Mouse (Mus musculus) midbrain, postnatal 0 days (tissue): ENCODE measurements around the gene Ppara. TPM values are rescaled to one million over a fixed set of nuclear protein-coding genes. Genes with fewer than 3 reads are reported as not detected.

Experiments used
- ATAC-seq: fragments of 200-750 bp; cut with Nextera tagmentation; 2 replicates; pipeline ENCODE4 v1.8.0; 2017; ENCODE audit warnings: moderate number of reproducible peaks, mild to moderate bottlenecking, moderate TSS enrichment, moderate library complexity; ENCODE audit not compliant: low FRiP score
- DNase-seq: peaks from one replicate; pipeline ENCODE4 v3.0.0-alpha.2; 2015; ENCODE audit warnings: low spot score
- H3K27ac ChIP-seq: fragments of 300-500 bp; sonication (generic); 2 replicates; pipeline ENCODE4 v1.5.1; 2014; ENCODE audit warnings: low read depth, mild to moderate bottlenecking, low read length, mixed read lengths
- H3K27me3 ChIP-seq: fragments of 300-500 bp; sonication (generic); 2 replicates; pipeline ENCODE4 v1.6.1; 2014; ENCODE audit warnings: low read length, control low read depth, mixed read lengths; ENCODE audit not compliant: insufficient read depth
- H3K36me3 ChIP-seq: fragments of 300-500 bp; sonication (generic); 2 replicates; pipeline ENCODE4 v1.6.1; 2014; ENCODE audit warnings: low read length, control low read depth, mixed read lengths; ENCODE audit not compliant: insufficient read depth
- H3K4me1 ChIP-seq: fragments of 300-500 bp; sonication (generic); 2 replicates; pipeline ENCODE4 v1.6.1; 2014; ENCODE audit warnings: mild to moderate bottlenecking, control low read depth, antibody characterized with exemption, low read length, mixed read lengths; ENCODE audit not compliant: insufficient read depth
- H3K4me2 ChIP-seq: fragments of 300-500 bp; sonication (generic); 2 replicates; pipeline ENCODE4 v1.6.1; 2014; ENCODE audit warnings: low read depth, mild to moderate bottlenecking, low read length, mixed read lengths; ENCODE audit not compliant: poor library complexity, severe bottlenecking
- H3K4me3 ChIP-seq: fragments of 300-500 bp; sonication (generic); 2 replicates; pipeline ENCODE4 v1.5.1; 2014; ENCODE audit warnings: low read depth, mild to moderate bottlenecking, low read length, moderate library complexity
- H3K9ac ChIP-seq: fragments of 300-500 bp; sonication (generic); replicated peaks from 2 replicates; pipeline ENCODE4 v1.6.1; 2014; ENCODE audit warnings: mild to moderate bottlenecking, low read length, moderate library complexity, mixed read lengths; ENCODE audit not compliant: poor library complexity, severe bottlenecking
- H3K9me3 ChIP-seq: fragments of 300-500 bp; sonication (generic); 2 replicates; pipeline ENCODE4 v1.6.1; 2016; ENCODE audit warnings: low read length, control low read depth
- CTCF ChIP-seq: IDR thresholded peaks from 2 replicates; pipeline ENCODE4 v1.5.1; 2016; ENCODE audit warnings: antibody characterized with exemption, mild to moderate bottlenecking
- WGBS: fragments of 180-500 bp; shearing (Covaris S2); extraction: QIAGEN DNeasy Blood & Tissue Kit; methylation state at CpG from one replicate; pipeline ENCODE4 v1.1.7; 2014; 5-methylcytosine and 5-hydroxymethylcytosine counted together
- polyA plus RNA-seq: library from polyadenylated mRNA; unstranded; fragments of >200 nt; fragmentation: Nextera tagmentation; extraction: Ambion mirVana; gene quantifications from 2 replicates; pipeline ENCODE4 v1.2.1, GENCODE M21; 2015
- total RNA-seq: library from RNA; depleted of rRNA; stranded (reverse); fragments of >200 nt; gene quantifications from 2 replicates; pipeline ENCODE4 v1.2.3, GENCODE M21; 2014

The Ppara gene
- total and polyA plus RNA-seq, 2 experiments from 2014 or later, result 0.86 to 1.6 TPM

GRCm38 (mm10) chr15:85828071-85828470, 93.3 kb downstream of the Ppara start:
- TF ChIP-seq CTCF, result no peak
- H3K9me3 ChIP-seq, result no peaks in the 10 kb centered on the region
- H3K4me1 ChIP-seq, result peaks cover 13% of the 10 kb centered on the region; the same call in 1 of the 2 replicates
- no peaks in the 10 kb centered on the region for H3K36me3 ChIP-seq
- H3K4me2 ChIP-seq, result no peak overlapping the region
- no peaks in the 10 kb centered on the region for H3K27me3 ChIP-seq
- no peak overlapping the region for H3K9ac ChIP-seq
- no peak overlapping the region for H3K4me3 ChIP-seq
- DNase-seq, result no peak
- H3K27ac ChIP-seq, result no peak overlapping the region
- WGBS, result 86% methylated on average over 4 of the region's 4 CpGs
- ATAC-seq, result no peak

GRCm38 (mm10) chr15:85829470-85829869, 94.7 kb downstream of the Ppara start:
- no peak overlapping the region for H3K4me2 ChIP-seq
- WGBS, result 73% methylated on average over 5 of the region's 5 CpGs
- H3K4me1 ChIP-seq, result peaks cover 13% of the 10 kb centered on the region; the same call in 1 of the 2 replicates
- H3K9ac ChIP-seq, result no peak overlapping the region
- no peak overlapping the region for H3K27ac ChIP-seq
- H3K27me3 ChIP-seq, result no peaks in the 10 kb centered on the region
- no peak overlapping the region for H3K4me3 ChIP-seq
- no peaks in the 10 kb centered on the region for H3K36me3 ChIP-seq
- no peak for ATAC-seq
- no peak for DNase-seq
- no peaks in the 10 kb centered on the region for H3K9me3 ChIP-seq
- TF ChIP-seq CTCF, result no peak

GRCm38 (mm10) chr15:85831954-85832590, 97.3 kb downstream of the Ppara start, which contains the start of gene Ttc38:
Gene Ttc38 (plus strand): TSS chr15:85832306.
- H3K27ac ChIP-seq, result peak within 1 kb of the TSS; percentile 38
- H3K4me3 ChIP-seq, result peak within 1 kb of the TSS; percentile 52
- no peaks in the 10 kb centered on the region for H3K27me3 ChIP-seq
- ATAC-seq (peak; percentile 90), DNase-seq (peak; percentile 81)
- peaks cover 13% of the 10 kb centered on the region; the same call in 1 of the 2 replicates for H3K4me1 ChIP-seq
- H3K36me3 ChIP-seq, result no peaks in the 10 kb centered on the region
- H3K4me2 ChIP-seq, result peak within 1 kb of the TSS; percentile 84
- peak; percentile 35; the same call in 1 of the 2 replicates for TF ChIP-seq CTCF
- H3K9me3 ChIP-seq, result no peaks in the 10 kb centered on the region
- WGBS, result 2% methylated on average over 27 of the region's 27 CpGs
- H3K9ac ChIP-seq, result peak within 1 kb of the TSS; percentile 66

- no peaks in the 10 kb centered on the region for H3K27me3 ChIP-seq
- H3K4me3 ChIP-seq, result peak overlapping the region; percentile 52
- ATAC-seq, result no peak
- TF ChIP-seq CTCF, result no peak
- no peak overlapping the region; the same call in 1 of the 2 replicates for H3K27ac ChIP-seq
- no peaks in the 10 kb centered on the region for H3K9me3 ChIP-seq
- H3K4me1 ChIP-seq, result peaks cover 13% of the 10 kb centered on the region; the same call in 1 of the 2 replicates
- peak overlapping the region; percentile 84 for H3K4me2 ChIP-seq
- no peaks in the 10 kb centered on the region for H3K36me3 ChIP-seq
- DNase-seq, result no peak
- H3K9ac ChIP-seq, result peak overlapping the region; percentile 66
- WGBS, result 59% methylated on average over 8 of the region's 8 CpGs
These were observed 97.8 kb downstream of the Ppara start for GRCm38 (mm10) chr15:85832599-85832998.

GRCm38 (mm10) chr15:85835335-85835734, 100.6 kb downstream of the Ppara start:
- no peak overlapping the region for H3K9ac ChIP-seq
- H3K9me3 ChIP-seq, result no peaks in the 10 kb centered on the region
- H3K27ac ChIP-seq, result no peak overlapping the region
- no peak overlapping the region for H3K4me3 ChIP-seq
- peaks cover 13% of the 10 kb centered on the region; the same call in 1 of the 2 replicates for H3K4me1 ChIP-seq
- 56% methylated on average over 3 of the region's 3 CpGs for WGBS
- H3K4me2 ChIP-seq, result no peak overlapping the region
- no peak for ATAC-seq
- no peaks in the 10 kb centered on the region for H3K27me3 ChIP-seq
- peak; percentile 15; the same call in 1 of the 2 replicates for TF ChIP-seq CTCF
- no peak for DNase-seq
- no peaks in the 10 kb centered on the region for H3K36me3 ChIP-seq

GRCm38 (mm10) chr15:85836887-85837286, 102.1 kb downstream of the Ppara start:
- no peak overlapping the region for H3K9ac ChIP-seq
- H3K4me2 ChIP-seq, result no peak overlapping the region
- 94% methylated on average over 5 of the region's 5 CpGs for WGBS

More at GRCm38 (mm10) chr15:85836887-85837286, 102.1 kb downstream of the Ppara start:
- Histone ChIP-seq H3K27ac (no peak overlapping the region), H3K4me1 (peaks cover 8% of the 10 kb centered on the region; the same call in 1 of the 2 replicates), H3K36me3 (no peaks in the 10 kb centered on the region), H3K9me3 (no peaks in the 10 kb centered on the region), H3K27me3 (no peaks in the 10 kb centered on the region), H3K4me3 (no peak overlapping the region)
- DNase-seq, result no peak
- no peak for ATAC-seq
- TF ChIP-seq CTCF, result no peak
